Mouse (Mus musculus): ENCODE measurements around the gene Rgs3. TPM values are rescaled to one million over a fixed set of nuclear protein-coding genes. Genes with fewer than 3 reads are reported as not detected.

Rgs3 gene
- polyA plus RNA-seq, 1 experiment, result 49.5 TPM

GRCm38 (mm10) chr4:62704204-62704603 lies 144.6 kb downstream of the Rgs3 start:
- no peak overlapping the region for H3K27ac ChIP-seq (replicated peaks; ENCODE audit: low read depth, low read length)
- H3K4me1 ChIP-seq (ENCODE audit: control insufficient read depth, insufficient read depth, insufficient read length, low read length), result peaks cover 2% of the 10 kb centered on the region

GRCm38 (mm10) chr4:62705013-62705412 lies 145.4 kb downstream of the Rgs3 start:
- Histone ChIP-seq H3K4me3 (ENCODE audit: insufficient read depth, low read depth, low read length) (no peak overlapping the region), H3K27ac (replicated peaks; ENCODE audit: low read depth, low read length) (no peak overlapping the region), H3K4me1 (ENCODE audit: control insufficient read depth, insufficient read depth, insufficient read length, low read length) (peaks cover 2% of the 10 kb centered on the region)

More at GRCm38 (mm10) chr4:62704204-62704603, 144.6 kb downstream of the Rgs3 start:
- no peak overlapping the region for H3K4me3 ChIP-seq (ENCODE audit: insufficient read depth, low read depth, low read length)

GRCm38 (mm10) chr4:62705749-62706148 lies 146.1 kb downstream of the Rgs3 start:
- no peak overlapping the region for H3K4me3 ChIP-seq (ENCODE audit: insufficient read depth, low read depth, low read length)
- H3K4me1 ChIP-seq (ENCODE audit: control insufficient read depth, insufficient read depth, insufficient read length, low read length), result peaks cover 2% of the 10 kb centered on the region
- H3K27ac ChIP-seq (replicated peaks; ENCODE audit: low read depth, low read length), result no peak overlapping the region

- Histone ChIP-seq H3K27ac (replicated peaks; ENCODE audit: low read depth, low read length) (no peak overlapping the region), H3K4me1 (ENCODE audit: control insufficient read depth, insufficient read depth, insufficient read length, low read length) (0 out of 2 replicates have a peak, but pooled peaks cover under 1% of the 10 kb centered on the region)
Observed at GRCm38 (mm10) chr4:62708084-62708483, 148.4 kb downstream of the Rgs3 start.

GRCm38 (mm10) chr4:62708994-62709393 lies 149.3 kb downstream of the Rgs3 start:
- Histone ChIP-seq H3K4me1 (ENCODE audit: control insufficient read depth, insufficient read depth, insufficient read length, low read length) (no peaks in the 10 kb centered on the region), H3K27ac (replicated peaks; ENCODE audit: low read depth, low read length) (no peak overlapping the region), H3K4me3 (ENCODE audit: insufficient read depth, low read depth, low read length) (no peak overlapping the region)

More at GRCm38 (mm10) chr4:62708084-62708483, 148.4 kb downstream of the Rgs3 start:
- no peak overlapping the region for H3K4me3 ChIP-seq (ENCODE audit: insufficient read depth, low read depth, low read length)

GRCm38 (mm10) chr4:62709448-62709847 lies 149.8 kb downstream of the Rgs3 start:
- Histone ChIP-seq H3K4me3 (ENCODE audit: insufficient read depth, low read depth, low read length) (no peak overlapping the region), H3K4me1 (ENCODE audit: control insufficient read depth, insufficient read depth, insufficient read length, low read length) (no peaks in the 10 kb centered on the region), H3K27ac (replicated peaks; ENCODE audit: low read depth, low read length) (no peak overlapping the region)

- Histone ChIP-seq H3K4me1 (ENCODE audit: control insufficient read depth, insufficient read depth, insufficient read length, low read length) (no peaks in the 10 kb centered on the region), H3K4me3 (ENCODE audit: insufficient read depth, low read depth, low read length) (no peak overlapping the region), H3K27ac (replicated peaks; ENCODE audit: low read depth, low read length) (no peak overlapping the region)
Observed at GRCm38 (mm10) chr4:62711159-62711558, 151.5 kb downstream of the Rgs3 start.

- Histone ChIP-seq H3K4me3 (ENCODE audit: insufficient read depth, low read depth, low read length) (no peak overlapping the region), H3K4me1 (ENCODE audit: control insufficient read depth, insufficient read depth, insufficient read length, low read length) (no peaks in the 10 kb centered on the region), H3K27ac (replicated peaks; ENCODE audit: low read depth, low read length) (no peak overlapping the region)
Observed at GRCm38 (mm10) chr4:62711582-62711981, 151.9 kb downstream of the Rgs3 start.

- Histone ChIP-seq H3K27ac (replicated peaks; ENCODE audit: low read depth, low read length) (no peak overlapping the region), H3K4me3 (ENCODE audit: insufficient read depth, low read depth, low read length) (no peak overlapping the region), H3K4me1 (ENCODE audit: control insufficient read depth, insufficient read depth, insufficient read length, low read length) (no peaks in the 10 kb centered on the region)
Observed at GRCm38 (mm10) chr4:62720861-62721260, 161.2 kb downstream of the Rgs3 start.

GRCm38 (mm10) chr4:62722021-62722426 lies 162.4 kb downstream of the Rgs3 start:
- Histone ChIP-seq H3K4me3 (ENCODE audit: insufficient read depth, low read depth, low read length) (no peak overlapping the region), H3K27ac (replicated peaks; ENCODE audit: low read depth, low read length) (no peak overlapping the region), H3K4me1 (ENCODE audit: control insufficient read depth, insufficient read depth, insufficient read length, low read length) (no peaks in the 10 kb centered on the region)

- Histone ChIP-seq H3K4me1 (ENCODE audit: control insufficient read depth, insufficient read depth, insufficient read length, low read length) (peaks cover 8% of the 10 kb centered on the region), H3K27ac (replicated peaks; ENCODE audit: low read depth, low read length) (no peak overlapping the region), H3K4me3 (ENCODE audit: insufficient read depth, low read depth, low read length) (no peak overlapping the region)
Observed at GRCm38 (mm10) chr4:62723795-62724194, 164.1 kb downstream of the Rgs3 start.

- Histone ChIP-seq H3K4me1 (ENCODE audit: control insufficient read depth, insufficient read depth, insufficient read length, low read length) (peaks cover 14% of the 10 kb centered on the region), H3K4me3 (ENCODE audit: insufficient read depth, low read depth, low read length) (no peak overlapping the region), H3K27ac (replicated peaks; ENCODE audit: low read depth, low read length) (no peak overlapping the region)
Observed at GRCm38 (mm10) chr4:62726282-62726937, 166.8 kb downstream of the Rgs3 start.

GRCm38 (mm10) chr4:62727541-62728303 lies 168.1 kb downstream of the Rgs3 start:
- no peak overlapping the region for H3K4me3 ChIP-seq (ENCODE audit: insufficient read depth, low read depth, low read length)
- peaks cover 26% of the 10 kb centered on the region for H3K4me1 ChIP-seq (ENCODE audit: control insufficient read depth, insufficient read depth, insufficient read length, low read length)
- H3K27ac ChIP-seq (replicated peaks; ENCODE audit: low read depth, low read length), result peak overlapping the region; percentile 89

- Histone ChIP-seq H3K4me3 (ENCODE audit: insufficient read depth, low read depth, low read length) (no peak overlapping the region), H3K4me1 (ENCODE audit: control insufficient read depth, insufficient read depth, insufficient read length, low read length) (peaks cover 32% of the 10 kb centered on the region), H3K27ac (replicated peaks; ENCODE audit: low read depth, low read length) (peak overlapping the region; percentile 89)
Observed at GRCm38 (mm10) chr4:62728471-62728870, 168.8 kb downstream of the Rgs3 start.

GRCm38 (mm10) chr4:62729191-62729590 lies 169.5 kb downstream of the Rgs3 start:
- H3K4me1 ChIP-seq (ENCODE audit: control insufficient read depth, insufficient read depth, insufficient read length, low read length), result peaks cover 34% of the 10 kb centered on the region
- peak overlapping the region; percentile 77 for H3K27ac ChIP-seq (replicated peaks; ENCODE audit: low read depth, low read length)
- no peak overlapping the region for H3K4me3 ChIP-seq (ENCODE audit: insufficient read depth, low read depth, low read length)

GRCm38 (mm10) chr4:62729941-62730340 lies 170.3 kb downstream of the Rgs3 start:
- Histone ChIP-seq H3K4me1 (ENCODE audit: control insufficient read depth, insufficient read depth, insufficient read length, low read length) (peaks cover 35% of the 10 kb centered on the region), H3K4me3 (ENCODE audit: insufficient read depth, low read depth, low read length) (no peak overlapping the region), H3K27ac (replicated peaks; ENCODE audit: low read depth, low read length) (peak overlapping the region; percentile 73)

All from brown adipose tissue, adult 24 weeks (tissue).